Mouse (Mus musculus): ENCODE results near the gene Cops7b.

GRCm38 (mm10) chr1:86650272-86650671, 67.6 kb downstream of the Cops7b start:
- TF ChIP-seq CTCF (IDR thresholded peaks at IDR 0.05; ENCODE audit: extremely low read depth, insufficient read length, insufficient replicate concordance, low read depth, low read length) (peak; percentile 91; the same call in 1 of the 2 replicates), POLR2A (IDR thresholded peaks at IDR 0.05; ENCODE audit: low read depth, low read length) (no peak)
